Mouse (Mus musculus) liver, adult 2 months (tissue): Measurements from ENCODE around the gene Gstm3.

ENCODE experiments used
- CTCF ChIP-seq: fragments of 200-500 bp; IDR thresholded peaks from 2 replicates; pipeline ENCODE4 v1.5.1; 2011; ENCODE audit warnings: low read depth, low read length, control low read depth
- POLR2A ChIP-seq: fragments of 200-500 bp; IDR thresholded peaks from 2 replicates; pipeline ENCODE4 v1.6.1; 2011; ENCODE audit warnings: low read length, control low read depth; ENCODE audit not compliant: insufficient read depth; ENCODE audit errors: extremely low read depth

DNA sequence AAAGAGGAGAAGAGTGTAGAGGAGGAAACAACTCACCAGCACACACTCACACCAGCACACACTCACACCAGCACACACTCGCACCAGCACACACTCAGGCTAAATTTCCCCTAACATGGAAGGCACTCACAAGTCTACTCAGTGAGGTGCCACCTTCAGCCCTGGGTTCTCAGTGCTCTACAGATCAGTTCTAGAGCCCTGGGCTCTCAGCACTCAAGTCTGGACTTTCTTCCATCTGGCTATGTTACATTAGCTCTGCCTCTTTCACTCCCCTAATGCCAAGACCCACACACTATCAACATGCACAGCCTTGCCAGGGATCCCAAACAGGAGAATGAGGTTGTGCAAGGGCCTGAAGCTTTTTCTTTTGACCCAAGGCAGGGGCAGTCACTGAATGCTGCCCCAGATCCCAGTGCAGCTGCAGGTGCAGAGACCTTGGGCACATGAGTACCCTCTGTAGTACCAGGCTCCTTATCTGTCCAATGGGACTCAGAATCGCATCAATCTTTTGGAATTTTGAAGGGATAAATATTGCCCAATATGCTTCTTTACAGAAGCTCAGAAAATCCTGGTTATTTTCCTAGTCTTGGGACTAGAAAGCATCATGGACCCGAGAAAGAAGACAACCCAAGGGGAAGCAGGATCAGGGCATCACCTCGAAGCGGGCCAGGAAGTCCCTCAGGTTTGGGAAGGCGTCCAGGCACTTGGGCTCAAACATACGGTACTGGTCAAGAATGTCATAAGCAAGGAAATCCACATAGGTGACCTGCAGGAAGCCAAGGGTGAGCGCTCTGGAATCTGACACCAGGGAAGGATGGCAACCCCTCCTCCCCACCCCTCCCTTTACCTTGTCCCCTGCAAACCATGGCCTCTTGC, 45.3 kb upstream of the Gstm3 start:
- no peak for TF ChIP-seq POLR2A
- TF ChIP-seq CTCF: no peak
